Mouse (Mus musculus) 3T3-L1 (cell line): ENCODE results near the gene Midn.
A peak's percentile ranks its signal among the peaks of the same experiment; 100 is the strongest.

Source experiments
- DNase-seq: peaks from one replicate; pipeline ENCODE4 v3.0.0-alpha.2; 2015; ENCODE audit warnings: low read depth, low spot score

Gene Midn

GRCm38 (mm10) chr10:80144159-80144558, 3.9 kb upstream of the Midn start:
- no peak for DNase-seq

- DNase-seq, result peak; percentile 78
Observed at GRCm38 (mm10) chr10:80144864-80145838, 2.9 kb upstream of the Midn start.

- no peak for DNase-seq
Observed at GRCm38 (mm10) chr10:80145896-80146295, 2.2 kb upstream of the Midn start.

- no peak for DNase-seq
Observed at GRCm38 (mm10) chr10:80146568-80147011, 1.5 kb upstream of the Midn start.

GRCm38 (mm10) chr10:80147146-80147718, 840 bp upstream of the Midn start:
- no peak for DNase-seq

GRCm38 (mm10) chr10:80148610-80149290, 678 bp downstream of the Midn start:
- DNase-seq, result peak; percentile 96

GRCm38 (mm10) chr10:80149291-80150225, 1.5 kb downstream of the Midn start:
- peak; percentile 98 for DNase-seq

GRCm38 (mm10) chr10:80150226-80151210, 2.4 kb downstream of the Midn start:
- DNase-seq, result peak; percentile 38

- DNase-seq, result peak; percentile 70
Observed at GRCm38 (mm10) chr10:80151211-80152034, 3.4 kb downstream of the Midn start.

GRCm38 (mm10) chr10:80152071-80152872, 4.2 kb downstream of the Midn start:
- DNase-seq, result peak; percentile 81

GRCm38 (mm10) chr10:80152873-80153260, 4.8 kb downstream of the Midn start:
- peak; percentile 73 for DNase-seq

GRCm38 (mm10) chr10:80153713-80154112, 5.6 kb downstream of the Midn start:
- no peak for DNase-seq

- DNase-seq, result no peak
Observed at GRCm38 (mm10) chr10:80154384-80154783, 6.3 kb downstream of the Midn start.

- no peak for DNase-seq
Observed at GRCm38 (mm10) chr10:80155277-80155676, 7.2 kb downstream of the Midn start.

GRCm38 (mm10) chr10:80156002-80156751, 8.1 kb downstream of the Midn start:
- DNase-seq, result peak; percentile 58

- no peak for DNase-seq
Observed at GRCm38 (mm10) chr10:80156752-80157053, 8.6 kb downstream of the Midn start.

- no peak for DNase-seq
Observed at GRCm38 (mm10) chr10:80157141-80157929, 9.3 kb downstream of the Midn start.
